Mouse (Mus musculus) intestine, embryonic 14.5 days (tissue): Measurements from ENCODE around the gene Hsd17b12. TPM values are rescaled to one million over a fixed set of nuclear protein-coding genes. Genes with fewer than 3 reads are reported as not detected.

Experiments
- ATAC-seq: fragments of 200-750 bp; cut with Nextera tagmentation; replicated peaks from 2 replicates; pipeline ENCODE4 v1.8.0; 2017; ENCODE audit warnings: low read depth, moderate number of reproducible peaks, moderate TSS enrichment, moderate library complexity; ENCODE audit not compliant: low FRiP score, low TSS enrichment
- DNase-seq: peaks from one replicate; pipeline ENCODE4 v3.0.0-alpha.2; 2018; ENCODE audit warnings: low spot score
- H3K27ac ChIP-seq: fragments of 300-500 bp; sonication (generic); 2 replicates; pipeline ENCODE4 v1.5.1; 2014; ENCODE audit warnings: low read depth, mild to moderate bottlenecking, control low read depth
- H3K27me3 ChIP-seq: fragments of 300-500 bp; sonication (generic); replicated peaks from 2 replicates; pipeline ENCODE4 v1.6.1; 2014; ENCODE audit warnings: low read length, control low read depth; ENCODE audit not compliant: control insufficient read depth, insufficient read depth
- H3K36me3 ChIP-seq: fragments of 300-500 bp; sonication (generic); 2 replicates; pipeline ENCODE4 v1.6.1; 2014; ENCODE audit warnings: low read length, control low read depth; ENCODE audit not compliant: control insufficient read depth, insufficient read depth
- H3K4me1 ChIP-seq: fragments of 300-500 bp; sonication (generic); replicated peaks from 2 replicates; pipeline ENCODE4 v1.6.1; 2014; ENCODE audit warnings: low read length, control low read depth, mixed read lengths; ENCODE audit not compliant: control insufficient read depth, insufficient read depth
- H3K4me2 ChIP-seq: fragments of 300-500 bp; sonication (generic); 2 replicates; pipeline ENCODE4 v1.6.1; 2014; ENCODE audit warnings: low read length
- H3K4me3 ChIP-seq: fragments of 300-500 bp; sonication (generic); 2 replicates; pipeline ENCODE4 v1.5.1; 2014; ENCODE audit warnings: low read depth, low read length, control low read depth, mixed read lengths
- H3K9ac ChIP-seq: fragments of 300-500 bp; sonication (generic); 2 replicates; pipeline ENCODE4 v1.6.1; 2014; ENCODE audit warnings: mild to moderate bottlenecking, low read length
- H3K9me3 ChIP-seq: fragments of 300-500 bp; sonication (generic); 2 replicates; pipeline ENCODE4 v1.6.1; 2016; ENCODE audit warnings: low read length, control low read depth; ENCODE audit not compliant: control insufficient read depth
- WGBS: fragments of 180-500 bp; shearing (Covaris S2); extraction: QIAGEN DNeasy Blood & Tissue Kit; methylation state at CpG from one replicate; pipeline ENCODE4 v1.1.7; 2014; 5-methylcytosine and 5-hydroxymethylcytosine counted together
- polyA plus RNA-seq: library from polyadenylated mRNA; unstranded; fragments of >200 nt; fragmentation: Nextera tagmentation; extraction: Ambion mirVana; gene quantifications from 2 replicates; pipeline ENCODE4 v1.2.1, GENCODE M21; 2014

Hsd17b12 gene
- polyA plus RNA-seq, 1 experiment from 2014 or later, result 141 TPM

DNA sequence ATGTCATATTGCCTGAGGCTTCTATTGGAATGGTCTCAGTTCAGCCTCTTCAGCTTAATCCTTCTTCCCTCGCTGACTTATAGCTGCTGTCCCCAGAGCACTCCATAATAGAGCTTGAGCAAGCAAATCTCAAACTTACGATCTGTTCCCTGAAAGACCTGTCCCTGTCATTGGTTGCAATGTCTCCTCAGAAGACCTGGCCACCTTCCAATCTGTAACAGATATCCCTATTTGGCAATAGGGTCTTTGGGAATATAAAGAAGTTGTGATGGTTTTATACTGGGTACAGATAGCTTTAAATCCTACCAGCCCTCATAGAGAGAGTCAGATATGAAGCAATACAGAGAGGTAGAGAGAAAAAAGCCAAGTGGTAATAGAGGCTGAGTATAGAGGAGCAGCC, 5.4 kb upstream of the Hsd17b12 start:
- no peak overlapping the region for H3K27ac ChIP-seq
- no peak overlapping the region for H3K9ac ChIP-seq
- DNase-seq (no peak), ATAC-seq (no peak)
- no peak overlapping the region for H3K4me3 ChIP-seq
- H3K9me3 ChIP-seq, result no peaks in the 10 kb centered on the region
- H3K4me1 ChIP-seq, result no peaks in the 10 kb centered on the region
- whole genome bisulfite sequencing, result 61% methylated on average over 2 of the region's 2 CpGs
- H3K27me3 ChIP-seq, result 0 out of 2 replicates have a peak, but pooled peaks cover 2% of the 10 kb centered on the region
- no peaks in the 10 kb centered on the region for H3K36me3 ChIP-seq
- no peak overlapping the region for H3K4me2 ChIP-seq

GRCm38 (mm10) chr2:94162141-94162540, 4.4 kb upstream of the Hsd17b12 start:
- Histone ChIP-seq H3K36me3 (no peaks in the 10 kb centered on the region), H3K9me3 (no peaks in the 10 kb centered on the region), H3K4me1 (no peaks in the 10 kb centered on the region), H3K4me2 (no peak overlapping the region), H3K27ac (no peak overlapping the region), H3K27me3 (0 out of 2 replicates have a peak, but pooled peaks cover 2% of the 10 kb centered on the region), H3K9ac (no peak overlapping the region), H3K4me3 (no peak overlapping the region)
- WGBS, result 72% methylated on average over 6 of the region's 6 CpGs
- ATAC-seq, result no peak
- DNase-seq, result no peak

DNA sequence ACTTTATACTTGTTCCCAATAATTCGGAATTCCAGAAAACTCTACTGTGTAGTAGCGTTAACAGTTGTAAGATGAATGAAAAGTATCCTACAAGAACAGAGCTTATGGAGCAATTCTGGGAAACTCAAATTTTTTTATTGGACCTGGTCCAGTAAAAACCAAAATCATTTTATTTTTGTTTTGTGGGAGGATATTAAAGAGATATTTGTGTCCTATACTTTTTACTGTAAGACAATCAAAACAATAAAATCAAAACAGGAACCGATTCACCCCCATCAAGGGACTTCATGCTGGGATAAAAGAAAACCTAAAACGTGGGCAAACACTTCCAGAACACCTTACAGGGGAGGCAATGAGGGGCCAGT, 738 bp upstream of the Hsd17b12 start:
- Histone ChIP-seq H3K27me3 (no peaks in the 10 kb centered on the region), H3K36me3 (no peaks in the 10 kb centered on the region; the same call in 1 of the 2 replicates), H3K27ac (peak overlapping the region; percentile 77), H3K9me3 (no peaks in the 10 kb centered on the region), H3K4me3 (peak overlapping the region; percentile 51), H3K4me2 (peak overlapping the region; percentile 63), H3K4me1 (peaks cover 10% of the 10 kb centered on the region), H3K9ac (peak overlapping the region; percentile 47)
- DNase-seq (no peak), ATAC-seq (no peak)
- WGBS, result 23% methylated on average over 4 of the region's 4 CpGs

DNA sequence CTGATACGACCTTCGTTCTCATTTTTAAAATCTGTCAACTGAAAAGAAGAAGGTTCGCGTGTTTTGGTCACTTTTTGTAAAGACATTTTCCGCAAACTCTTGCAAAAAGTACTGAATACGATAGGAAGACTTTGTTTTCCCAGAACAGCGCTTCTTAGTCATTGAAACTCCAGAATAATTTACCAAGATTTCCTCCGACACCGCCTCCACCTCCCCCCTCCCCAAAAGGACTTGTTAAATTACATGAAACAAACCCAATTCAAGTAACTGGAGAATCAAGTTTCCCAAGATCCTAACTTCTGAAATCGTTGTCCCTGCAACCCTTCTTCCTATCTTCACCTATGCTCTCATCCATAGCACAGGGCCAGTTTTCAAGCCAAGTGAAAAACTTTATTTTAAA, 713 bp downstream of the Hsd17b12 start:
- 2% methylated on average over 10 of the region's 10 CpGs for WGBS
- Histone ChIP-seq H3K4me1 (peaks cover 15% of the 10 kb centered on the region), H3K9me3 (no peaks in the 10 kb centered on the region), H3K27ac (peak overlapping the region; percentile 94), H3K36me3 (no peaks in the 10 kb centered on the region; the same call in 1 of the 2 replicates), H3K4me2 (peak overlapping the region; percentile 80), H3K4me3 (peak overlapping the region; percentile 94), H3K27me3 (no peaks in the 10 kb centered on the region), H3K9ac (peak overlapping the region; percentile 89)
- ATAC-seq, result no peak
- no peak for DNase-seq

GRCm38 (mm10) chr2:94145146-94145542, 12.6 kb downstream of the Hsd17b12 start:
- no peak overlapping the region for H3K4me2 ChIP-seq
- 53% methylated on average over 2 of the region's 2 CpGs for WGBS
- ATAC-seq (no peak), DNase-seq (no peak)
- H3K27me3 ChIP-seq, result no peaks in the 10 kb centered on the region
- no peaks in the 10 kb centered on the region for H3K9me3 ChIP-seq
- no peak overlapping the region for H3K9ac ChIP-seq
- H3K4me3 ChIP-seq, result no peak overlapping the region
- no peaks in the 10 kb centered on the region for H3K36me3 ChIP-seq
- H3K27ac ChIP-seq, result no peak overlapping the region
- H3K4me1 ChIP-seq, result no peaks in the 10 kb centered on the region

DNA sequence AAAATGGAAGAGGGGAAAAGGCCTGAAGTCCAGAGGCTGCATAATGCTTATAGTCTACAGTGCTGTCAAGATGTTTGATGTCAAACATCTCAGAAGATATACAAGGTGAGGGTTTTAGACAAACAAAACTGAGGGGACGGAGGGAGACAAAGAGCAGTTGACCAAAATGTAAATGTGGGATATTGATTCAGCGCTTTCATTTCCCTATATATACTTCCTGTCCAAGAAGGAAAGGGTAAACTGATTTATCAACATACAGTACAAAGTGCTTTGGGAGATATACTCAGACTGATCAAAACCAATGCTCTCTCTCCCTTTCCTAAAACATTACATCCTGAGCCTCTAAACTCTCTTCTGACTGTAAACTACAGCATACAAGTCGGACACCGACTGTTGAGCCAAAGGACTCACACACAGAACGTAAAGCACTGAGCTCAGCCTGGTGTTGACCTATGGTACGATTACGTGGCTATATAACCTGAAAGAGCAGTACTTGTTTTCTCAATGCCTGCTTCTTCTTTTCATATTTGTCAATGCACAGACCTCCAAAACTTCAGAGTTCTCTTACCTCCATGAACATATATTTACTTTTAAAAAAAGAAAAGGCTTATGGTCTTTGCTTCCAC, 13.1 kb downstream of the Hsd17b12 start:
- no peak overlapping the region for H3K9ac ChIP-seq
- H3K4me2 ChIP-seq, result no peak overlapping the region
- ATAC-seq (no peak), DNase-seq (no peak)
- no peak overlapping the region for H3K4me3 ChIP-seq
- H3K9me3 ChIP-seq, result no peaks in the 10 kb centered on the region
- WGBS, result 62% methylated on average over 7 of the region's 7 CpGs
- no peaks in the 10 kb centered on the region for H3K36me3 ChIP-seq
- no peaks in the 10 kb centered on the region for H3K27me3 ChIP-seq
- no peaks in the 10 kb centered on the region for H3K4me1 ChIP-seq
- no peak overlapping the region for H3K27ac ChIP-seq

- H3K4me1 ChIP-seq, result no peaks in the 10 kb centered on the region
- no peaks in the 10 kb centered on the region for H3K36me3 ChIP-seq
- no peak for ATAC-seq
- 54% methylated on average over 3 of the region's 3 CpGs for WGBS
- no peak overlapping the region for H3K27ac ChIP-seq
- H3K9me3 ChIP-seq, result no peaks in the 10 kb centered on the region
- no peak overlapping the region for H3K4me2 ChIP-seq
- no peak overlapping the region for H3K4me3 ChIP-seq
- no peak overlapping the region for H3K9ac ChIP-seq
- H3K27me3 ChIP-seq, result no peaks in the 10 kb centered on the region
- no peak for DNase-seq
These were observed 16.5 kb downstream of the Hsd17b12 start for GRCm38 (mm10) chr2:94141293-94141692.

- 85% methylated on average over 3 of the region's 3 CpGs for WGBS
- Histone ChIP-seq H3K36me3 (no peaks in the 10 kb centered on the region), H3K9ac (no peak overlapping the region), H3K4me2 (no peak overlapping the region), H3K4me3 (no peak overlapping the region), H3K27ac (no peak overlapping the region), H3K9me3 (no peaks in the 10 kb centered on the region), H3K4me1 (no peaks in the 10 kb centered on the region), H3K27me3 (no peaks in the 10 kb centered on the region)
- DNase-seq, result no peak
- ATAC-seq, result no peak
These were observed 19.0 kb downstream of the Hsd17b12 start for GRCm38 (mm10) chr2:94138469-94139390.
